Mouse (Mus musculus) erythroblast, embryonic 14.5 days (primary cell): ENCODE data around the gene Magt1.
"Not testable (repeated sequence)": the region's sequence is repeated elsewhere in the genome, so short reads cannot be mapped to it uniquely, and the experiment has no call there.

ENCODE experiments used
- GATA1 ChIP-seq: IDR thresholded peaks from 2 replicates; pipeline ENCODE4 v1.6.1; 2012; ENCODE audit warnings: low read length, inconsistent platforms, mixed read lengths
- TAL1 ChIP-seq: IDR thresholded peaks from 3 replicates; pipeline ENCODE4 v1.6.1; 2012; ENCODE audit warnings: low read length, inconsistent platforms, mixed read lengths

- TF ChIP-seq TAL1, GATA1: not testable (repeated sequence)
Measured at GRCm38 (mm10) chrX:105957091-105957490, 54.6 kb downstream of the Magt1 start.
